Mouse (Mus musculus) erythroblast, embryonic 14.5 days (primary cell): ENCODE measurements around the gene Ipcef1.

ENCODE experiments used
- GATA1 ChIP-seq: IDR thresholded peaks from 2 replicates; pipeline ENCODE4 v1.6.1; 2012; ENCODE audit warnings: low read length, inconsistent platforms, mixed read lengths
- TAL1 ChIP-seq: IDR thresholded peaks from 3 replicates; pipeline ENCODE4 v1.6.1; 2012; ENCODE audit warnings: low read length, inconsistent platforms, mixed read lengths

DNA sequence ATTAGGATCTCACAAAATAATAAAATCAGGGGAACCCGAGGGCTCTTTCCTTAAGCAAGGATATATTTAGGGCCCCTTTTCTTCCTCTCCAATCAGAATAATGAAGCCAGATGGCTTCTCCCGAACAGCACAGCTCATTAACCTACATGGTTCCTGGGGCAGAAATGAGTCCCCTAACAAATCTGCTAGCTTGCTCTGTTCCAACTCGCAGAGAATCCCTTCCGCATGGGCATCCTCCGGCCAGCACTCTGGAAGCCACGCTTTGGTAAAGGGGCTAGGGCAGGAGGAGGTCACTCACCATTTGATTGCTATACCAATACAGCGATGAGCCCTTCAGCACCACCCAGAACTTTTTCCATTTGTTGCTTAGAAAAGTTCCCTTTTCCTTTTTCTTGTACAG lies 73.1 kb downstream of the Ipcef1 start:
- no peak for TF ChIP-seq TAL1
- no peak for TF ChIP-seq GATA1
